Mouse (Mus musculus) lung, postnatal 0 days (tissue): ENCODE results near the gene Thsd1. TPM values are rescaled to one million over a fixed set of nuclear protein-coding genes. Genes with fewer than 3 reads are reported as not detected.

Source experiments
- ATAC-seq: fragments of 200-750 bp; cut with Nextera tagmentation; 2 replicates; pipeline ENCODE4 v1.8.0; 2017; ENCODE audit warnings: moderate library complexity
- DNase-seq: peaks from one replicate; pipeline ENCODE4 v3.0.0-alpha.2; 2016; ENCODE audit warnings: low spot score
- H3K27ac ChIP-seq: fragments of 300-500 bp; sonication (generic); 2 replicates; pipeline ENCODE4 v1.5.1; 2014; ENCODE audit warnings: antibody characterized with exemption, mild to moderate bottlenecking, low read length, mixed read lengths
- H3K27me3 ChIP-seq: fragments of 300-500 bp; sonication (generic); replicated peaks from 2 replicates; pipeline ENCODE4 v1.6.1; 2014; ENCODE audit warnings: low read length, mixed read lengths; ENCODE audit not compliant: insufficient read depth
- H3K36me3 ChIP-seq: fragments of 300-500 bp; sonication (generic); 2 replicates; pipeline ENCODE4 v1.6.1; 2014; ENCODE audit warnings: low read length, mixed read lengths; ENCODE audit not compliant: insufficient read depth
- H3K4me1 ChIP-seq: fragments of 300-500 bp; sonication (generic); 2 replicates; pipeline ENCODE4 v1.6.1; 2014; ENCODE audit warnings: antibody characterized with exemption, low read depth, low read length, mixed read lengths; ENCODE audit not compliant: insufficient read depth
- H3K4me2 ChIP-seq: fragments of 300-500 bp; sonication (generic); replicated peaks from 2 replicates; pipeline ENCODE4 v1.6.1; 2014; ENCODE audit warnings: low read depth, mild to moderate bottlenecking, low read length, moderate library complexity, mixed read lengths
- H3K4me3 ChIP-seq: fragments of 300-500 bp; sonication (generic); 2 replicates; pipeline ENCODE4 v1.5.1; 2014; ENCODE audit warnings: low read depth, low read length
- H3K9ac ChIP-seq: fragments of 300-500 bp; sonication (generic); replicated peaks from 2 replicates; pipeline ENCODE4 v1.6.1; 2014; ENCODE audit warnings: low read depth, mild to moderate bottlenecking
- H3K9me3 ChIP-seq: fragments of 300-500 bp; sonication (generic); 2 replicates; pipeline ENCODE4 v1.6.1; 2016; ENCODE audit warnings: low read length, mixed read lengths
- CTCF ChIP-seq: IDR thresholded peaks from 2 replicates; pipeline ENCODE4 v1.5.1; 2016; ENCODE audit warnings: antibody characterized with exemption, mild to moderate bottlenecking
- EP300 ChIP-seq: IDR thresholded peaks from 2 replicates; pipeline ENCODE4 v1.6.1; 2016; ENCODE audit warnings: antibody characterized with exemption, mild to moderate bottlenecking, control low read depth
- WGBS: fragments of 180-500 bp; shearing (Covaris S2); extraction: QIAGEN DNeasy Blood & Tissue Kit; methylation state at CpG from one replicate; pipeline ENCODE4 v1.1.7; 2014; 5-methylcytosine and 5-hydroxymethylcytosine counted together
- polyA plus RNA-seq: library from polyadenylated mRNA; unstranded; fragments of >200 nt; fragmentation: Nextera tagmentation; extraction: Ambion mirVana; gene quantifications from 2 replicates; pipeline ENCODE4 v1.2.1, GENCODE M21; 2015

Gene Thsd1
- 32.0 and 33.3 TPM in 2 replicates for polyA plus RNA-seq

DNA sequence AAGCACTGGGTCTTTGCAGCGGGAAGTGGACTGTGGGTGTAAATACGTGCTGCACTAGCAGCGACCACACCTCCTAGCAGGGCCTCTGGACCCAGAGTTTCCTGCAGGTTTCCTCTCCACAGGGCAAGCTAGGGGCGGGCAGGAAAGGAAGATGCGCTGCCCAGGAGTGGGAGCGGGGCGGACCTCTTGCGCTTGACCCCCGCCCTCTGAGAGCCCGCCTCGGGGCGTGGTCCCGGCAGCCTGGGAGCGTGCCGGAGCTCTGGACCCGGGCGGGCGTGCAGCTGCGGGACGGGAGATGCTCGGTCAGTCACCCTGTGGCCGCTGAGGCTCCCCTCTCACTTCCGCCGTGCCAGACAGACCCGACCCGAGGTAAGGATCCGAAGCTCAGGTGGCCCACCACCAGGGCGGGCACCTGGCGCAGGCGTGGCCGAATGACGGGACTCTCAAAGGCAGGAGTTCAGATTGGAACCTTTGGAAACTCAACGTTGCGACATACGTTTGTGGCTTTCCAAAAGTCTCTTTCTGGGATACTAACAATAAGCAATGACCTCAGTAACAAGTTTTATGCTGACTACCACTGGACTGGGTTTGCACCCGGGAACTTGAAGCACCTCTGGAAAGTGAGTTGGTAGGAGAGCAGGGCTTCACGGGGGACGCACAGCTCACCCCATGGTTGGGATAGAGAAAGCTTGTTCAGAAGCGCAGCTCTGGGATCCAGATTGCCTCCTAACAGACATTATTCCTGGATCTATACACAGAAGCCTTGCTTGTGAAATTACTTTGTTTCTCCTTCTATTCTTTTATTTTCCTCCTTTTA lies at the start of gene Thsd1:
TSS of gene Thsd1 (plus strand) at position 253 of the 817 bp plus-strand sequence.
- WGBS = 2% methylated on average over 33 of the region's 39 CpGs
- no peaks in the 10 kb centered on the region for H3K27me3 ChIP-seq
- ATAC-seq = peak; percentile 94
- H3K4me1 ChIP-seq = no peaks in the 10 kb centered on the region; the same call in 1 of the 2 replicates
- no peaks in the 10 kb centered on the region for H3K36me3 ChIP-seq
- H3K4me2 ChIP-seq = peak within 1 kb of the TSS; percentile 67
- H3K27ac ChIP-seq = peak within 1 kb of the TSS; percentile 78
- peak within 1 kb of the TSS; percentile 54 for H3K4me3 ChIP-seq
- H3K9ac ChIP-seq = peak within 1 kb of the TSS; percentile 41
- no peaks in the 10 kb centered on the region for H3K9me3 ChIP-seq
- peak; percentile 85 for DNase-seq
- no peak for TF ChIP-seq CTCF
- no peak for TF ChIP-seq EP300

DNA sequence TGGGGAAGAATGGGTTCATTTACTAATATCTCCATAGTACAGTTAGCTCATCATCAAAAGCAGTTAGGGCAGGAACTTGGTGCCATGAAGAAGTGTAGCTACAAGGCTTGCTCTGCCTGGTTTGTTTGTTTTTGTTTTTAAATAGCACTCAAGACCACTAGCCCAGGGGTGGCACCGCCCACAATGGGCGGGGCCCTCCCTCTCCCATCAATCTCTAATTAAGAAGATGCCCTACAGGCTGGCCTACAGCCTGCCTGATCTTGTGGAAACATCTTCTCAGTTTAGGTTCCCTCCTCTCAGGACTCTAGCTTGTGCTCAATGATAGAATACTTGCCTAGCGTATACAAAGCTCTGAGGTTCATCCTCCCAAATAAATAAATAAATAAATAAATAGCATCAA lies 42.2 kb upstream of the Thsd1 start:
- H3K27ac ChIP-seq = no peak overlapping the region

DNA sequence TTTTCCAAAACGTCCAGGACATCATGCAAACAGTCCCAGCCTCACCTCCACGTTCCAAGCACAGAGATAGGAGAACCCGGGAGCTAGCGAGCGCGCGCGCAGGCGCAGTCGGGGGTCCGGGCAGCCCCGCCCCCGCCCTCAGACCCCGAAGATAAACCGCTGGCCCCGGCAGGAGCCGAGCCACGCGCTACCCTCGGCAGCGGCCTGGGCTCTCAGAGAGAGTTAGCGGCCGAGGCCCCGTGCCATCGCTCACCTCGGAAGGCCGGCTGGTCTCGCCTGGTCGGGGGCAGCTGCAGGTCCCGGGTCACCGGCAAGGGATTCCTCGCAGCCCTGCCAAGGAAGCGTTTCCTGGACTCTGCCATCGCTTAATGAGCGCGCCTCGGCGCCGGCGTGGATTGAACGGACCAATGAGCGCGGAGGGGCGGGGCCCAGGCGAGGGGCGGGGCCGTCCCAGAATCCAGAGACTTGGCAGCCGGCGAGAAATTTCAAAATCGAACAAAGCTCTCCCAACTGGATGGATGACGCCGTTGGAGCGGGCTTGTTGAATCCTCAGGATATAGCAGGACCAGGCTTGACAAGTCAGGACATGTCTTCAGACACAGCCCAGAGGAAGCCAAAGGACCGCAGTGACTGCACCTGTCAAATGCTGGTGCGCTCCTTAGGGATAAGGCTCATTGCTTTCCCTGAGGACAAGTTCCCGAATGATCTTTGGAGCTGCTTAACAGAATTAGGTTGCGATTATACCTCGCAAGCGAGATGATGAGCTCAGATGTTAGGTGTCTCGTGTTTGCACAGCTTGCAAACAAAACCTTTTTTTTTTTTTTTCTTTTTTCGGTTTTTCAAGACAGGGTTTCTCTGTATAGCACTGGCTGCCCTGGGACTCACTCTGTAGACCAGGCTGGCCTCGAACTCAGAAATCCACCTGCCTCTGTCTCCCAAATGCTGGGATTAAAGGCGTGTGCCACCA lies 41.4 kb upstream of the Thsd1 start, which contains the start of gene Ckap2:
TSS of gene Ckap2 (minus strand) at position 389 of the 967 bp plus-strand sequence.
- H3K27me3 ChIP-seq = no peaks in the 10 kb centered on the region
- peak within 1 kb of the TSS; percentile 43; the same call in 1 of the 2 replicates for H3K9ac ChIP-seq
- no peaks in the 10 kb centered on the region for H3K36me3 ChIP-seq
- ATAC-seq (peak; percentile 98), DNase-seq (peak; percentile 96)
- peak within 1 kb of the TSS; percentile 82 for H3K4me2 ChIP-seq
- no peaks in the 10 kb centered on the region for H3K9me3 ChIP-seq
- peak within 1 kb of the TSS; percentile 43 for H3K27ac ChIP-seq
- H3K4me3 ChIP-seq = peak within 1 kb of the TSS; percentile 79
- 2% methylated on average over 60 of the region's 63 CpGs for WGBS
- 0 out of 2 replicates have a peak, but pooled peaks cover 2% of the 10 kb centered on the region for H3K4me1 ChIP-seq
- no peak; the same call in 1 of the 2 replicates for TF ChIP-seq EP300
- TF ChIP-seq CTCF = no peak

More for the DNA sequence above, 42.2 kb upstream of the Thsd1 start:
- Histone ChIP-seq H3K4me2 (peak overlapping the region; percentile 82), H3K4me1 (0 out of 2 replicates have a peak, but pooled peaks cover 2% of the 10 kb centered on the region), H3K36me3 (no peaks in the 10 kb centered on the region), H3K9me3 (no peaks in the 10 kb centered on the region), H3K4me3 (peak overlapping the region; percentile 79), H3K27me3 (no peaks in the 10 kb centered on the region), H3K9ac (no peak overlapping the region)
- 0% methylated on average over 3 of the region's 3 CpGs for WGBS
- peak; percentile 26 for DNase-seq
- TF ChIP-seq EP300 (no peak), CTCF (no peak)
- ATAC-seq = no peak; the same call in 1 of the 2 replicates

DNA sequence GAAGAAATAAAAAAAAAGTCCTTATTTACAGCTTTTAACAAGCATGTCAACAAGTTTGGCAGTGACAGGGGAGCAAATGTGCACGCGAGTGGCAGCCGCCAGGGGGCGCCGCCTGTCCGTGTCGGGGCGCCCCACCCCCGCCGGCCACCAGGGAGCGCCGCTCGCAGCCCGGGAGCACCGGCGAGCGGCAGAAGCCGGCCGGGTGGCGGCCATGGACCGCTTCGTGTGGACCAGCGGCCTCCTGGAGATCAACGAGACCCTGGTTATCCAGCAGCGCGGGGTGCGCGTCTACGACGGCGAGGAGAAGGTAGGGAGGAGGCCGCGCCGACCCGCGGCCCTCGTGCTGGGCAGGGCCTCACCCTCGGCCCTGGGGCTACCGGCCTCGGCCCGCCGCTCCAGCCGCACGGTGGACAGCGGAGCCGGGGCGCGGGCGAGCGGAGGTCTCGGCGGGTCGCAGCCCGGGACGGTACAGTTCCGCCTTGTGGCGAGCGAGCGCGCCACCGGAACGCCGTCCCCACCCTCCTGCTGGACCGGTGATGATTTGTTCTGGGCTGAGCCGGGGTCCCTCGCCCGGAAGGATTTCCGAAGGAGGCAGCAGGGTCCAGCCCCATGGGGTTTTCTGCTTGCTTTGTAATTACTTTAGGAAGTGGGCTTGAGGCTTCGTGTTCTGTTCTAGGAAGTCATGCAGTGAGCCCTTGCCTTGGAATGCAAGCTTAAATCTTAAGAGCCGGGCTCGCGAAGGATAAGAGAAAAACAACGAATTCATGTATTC lies 34.3 kb upstream of the Thsd1 start, which contains the start of gene Vps36:
TSS of gene Vps36 (plus strand) at position 150 of the 772 bp plus-strand sequence.
- H3K36me3 ChIP-seq = no peaks in the 10 kb centered on the region
- peak within 1 kb of the TSS; percentile 78 for H3K4me3 ChIP-seq
- peak within 1 kb of the TSS; percentile 83 for H3K9ac ChIP-seq
- no peaks in the 10 kb centered on the region for H3K9me3 ChIP-seq
- no peaks in the 10 kb centered on the region for H3K27me3 ChIP-seq
- peak within 1 kb of the TSS; percentile 99 for H3K27ac ChIP-seq
- H3K4me1 ChIP-seq = peaks cover 6% of the 10 kb centered on the region; the same call in 1 of the 2 replicates
- ATAC-seq (peak; percentile 95), DNase-seq (peak; percentile 89)
- TF ChIP-seq EP300 (no peak), CTCF (peak; percentile 93)
- WGBS = under 1% methylated on average over 56 of the region's 73 CpGs
- peak within 1 kb of the TSS; percentile 64 for H3K4me2 ChIP-seq

DNA sequence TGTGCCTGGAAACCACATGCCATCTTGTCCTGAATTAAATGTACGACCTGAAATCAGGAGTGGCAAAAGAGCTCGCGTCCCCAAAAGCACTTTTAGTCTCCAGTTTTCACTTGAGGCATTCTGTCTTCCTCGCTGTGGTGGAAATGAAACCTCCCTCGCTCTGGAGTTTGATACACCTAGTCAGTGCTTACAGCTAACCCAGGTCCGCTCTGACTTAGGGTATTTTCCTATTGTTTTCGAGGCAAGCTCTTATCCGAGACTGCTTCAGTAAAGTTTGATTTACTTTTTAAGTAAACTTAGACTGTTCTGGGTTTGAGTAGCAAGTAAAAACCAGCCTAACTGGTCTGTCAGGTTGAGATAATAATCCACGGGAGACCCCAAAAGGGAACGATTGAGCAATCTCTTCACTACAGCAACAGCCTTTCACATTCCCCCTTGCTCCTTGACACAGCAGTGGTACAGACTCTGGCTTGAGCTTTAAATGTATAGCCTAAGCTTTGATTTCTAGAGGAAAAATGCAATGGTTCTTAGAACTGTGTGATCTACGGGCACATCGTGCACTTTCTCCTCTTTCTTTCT lies 33.6 kb upstream of the Thsd1 start:
- ATAC-seq = peak; percentile 25
- DNase-seq = peak; percentile 74
- H3K27me3 ChIP-seq = no peaks in the 10 kb centered on the region
- no peaks in the 10 kb centered on the region for H3K36me3 ChIP-seq
- WGBS = 6% methylated on average over 12 of the region's 12 CpGs
- peaks cover 6% of the 10 kb centered on the region; the same call in 1 of the 2 replicates for H3K4me1 ChIP-seq
- no peaks in the 10 kb centered on the region for H3K9me3 ChIP-seq
- peak overlapping the region; percentile 64 for H3K4me2 ChIP-seq
- peak overlapping the region; percentile 78 for H3K4me3 ChIP-seq
- H3K27ac ChIP-seq = peak overlapping the region; percentile 99
- H3K9ac ChIP-seq = peak overlapping the region; percentile 83
- TF ChIP-seq CTCF (no peak), EP300 (peak; percentile 16; the same call in 1 of the 2 replicates)
